ENCODE assay signal across 11 mouse cellular contexts in the genomic region with DNA sequence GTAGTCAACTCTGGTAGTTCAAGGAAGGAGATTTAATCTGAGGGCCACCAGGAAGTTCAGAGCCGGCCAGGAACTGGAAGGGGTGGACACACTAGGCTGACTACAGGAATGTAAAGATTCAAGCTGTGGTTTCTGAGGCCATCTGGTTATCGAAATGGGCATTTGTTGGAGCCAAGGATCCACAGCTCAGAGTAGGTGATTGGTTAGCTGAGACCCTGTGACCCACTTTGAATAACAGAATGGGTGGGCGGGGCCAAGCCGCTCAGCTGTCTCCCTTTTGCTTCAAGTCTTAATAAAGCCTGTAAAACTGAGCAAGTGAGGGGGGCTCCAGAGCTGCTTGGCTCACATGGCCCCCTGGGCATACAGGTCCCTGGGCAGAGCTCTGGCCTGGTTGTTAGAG. TPM values are rescaled to one million over a fixed set of nuclear protein-coding genes. Genes with fewer than 3 reads are reported as not detected.
A peak's percentile ranks its signal among the peaks of the same experiment; 100 is the strongest.
DNase-seq lines count a peak whose midpoint lies in the region; ATAC-seq and TF ChIP-seq lines count a peak whose summit lies in the region.
"Had no signal": no experiment of that assay in that cellular context is flagged by ENCODE, and none has a peak within 500 bp of the region (broad histone marks: within the 10 kb centered on the region; RNA-seq: fewer than 3 reads in every experiment).

No protein-coding gene starts in this region.

- no peaks in the 10 kb centered on the region for H3K4me1 ChIP-seq in hindbrain, embryonic 11.5 days (replicated peaks; ENCODE audit: control insufficient read depth, insufficient read depth, low read length)
- no peaks in the 10 kb centered on the region for H3K4me1 ChIP-seq in hindbrain, embryonic 14.5 days (replicated peaks; ENCODE audit: control insufficient read depth, insufficient read depth, low read length)
- H3K4me1 ChIP-seq in ES-Bruce4 (ENCODE audit: control insufficient read depth, insufficient read depth, low read length), result peaks cover 4% of the 10 kb centered on the region
- no peaks in the 10 kb centered on the region for H3K4me1 ChIP-seq in forebrain, postnatal 0 days (ENCODE audit: insufficient read depth)

- WGBS in hindbrain, embryonic 11.5 days, result 67% methylated on average over 4 of the region's 4 CpGs
- WGBS in hindbrain, embryonic 14.5 days, result 55% methylated on average over 4 of the region's 4 CpGs
- 64% methylated on average over 4 of the region's 4 CpGs for WGBS in forebrain, postnatal 0 days

- no peak for TF ChIP-seq CTCF in ES-Bruce4 (IDR thresholded peaks at IDR 0.05; ENCODE audit: low read depth, low read length)
- TF ChIP-seq CTCF in forebrain, postnatal 0 days (IDR thresholded peaks at IDR 0.05; ENCODE audit: low read depth), result no peak

- H3K27me3 ChIP-seq in hindbrain, embryonic 11.5 days (ENCODE audit: control insufficient read depth, insufficient read depth, low read length), result no peaks in the 10 kb centered on the region
- H3K27me3 ChIP-seq in hindbrain, embryonic 14.5 days (ENCODE audit: control insufficient read depth, insufficient read depth, low read length), result no peaks in the 10 kb centered on the region
- no peaks in the 10 kb centered on the region for H3K27me3 ChIP-seq in ES-Bruce4 (ENCODE audit: control insufficient read depth, insufficient read depth, low read length, poor library complexity, severe bottlenecking)
- no peaks in the 10 kb centered on the region for H3K27me3 ChIP-seq in forebrain, postnatal 0 days (ENCODE audit: insufficient read depth, low read length)

- ATAC-seq in hindbrain, embryonic 11.5 days (ENCODE audit: low FRiP score), result peak; percentile 71
- ATAC-seq in hindbrain, embryonic 14.5 days (ENCODE audit: low FRiP score), result no peak
- ATAC-seq in forebrain, postnatal 0 days, result peak; percentile 51
- ATAC-seq: inflammation-experienced regulatory T-cells, adult 6 months had no signal

- peaks cover 20% of the 10 kb centered on the region for H3K36me3 ChIP-seq in hindbrain, embryonic 11.5 days (ENCODE audit: control insufficient read depth, insufficient read depth, low read length)
- peaks cover 98% of the 10 kb centered on the region for H3K36me3 ChIP-seq in hindbrain, embryonic 14.5 days (replicated peaks; ENCODE audit: control insufficient read depth, insufficient read depth)
- peaks cover 90% of the 10 kb centered on the region for H3K36me3 ChIP-seq in ES-Bruce4 (ENCODE audit: control insufficient read depth, insufficient read depth, low read length, poor library complexity, severe bottlenecking)
- peaks cover 93% of the 10 kb centered on the region for H3K36me3 ChIP-seq in forebrain, postnatal 0 days (ENCODE audit: insufficient read depth)

- H3K9me3 ChIP-seq in hindbrain, embryonic 11.5 days (ENCODE audit: control insufficient read depth, low read length), result no peaks in the 10 kb centered on the region
- no peaks in the 10 kb centered on the region for H3K9me3 ChIP-seq in hindbrain, embryonic 14.5 days (ENCODE audit: control insufficient read depth, low read length)
- no peaks in the 10 kb centered on the region for H3K9me3 ChIP-seq in ES-Bruce4 (replicated peaks; ENCODE audit: control insufficient read depth, insufficient read depth, low read length, poor library complexity, severe bottlenecking)
- H3K9me3 ChIP-seq in forebrain, postnatal 0 days (ENCODE audit: low read length), result no peaks in the 10 kb centered on the region
- H3K9me3 ChIP-seq: G1E had no signal

- peak; percentile 1 for TF ChIP-seq POLR2A in ES-Bruce4 (IDR thresholded peaks at IDR 0.05; ENCODE audit: insufficient read depth, low read length)

- H3K27ac ChIP-seq in hindbrain, embryonic 11.5 days (ENCODE audit: low read depth, low read length), result no peak overlapping the region
- H3K27ac ChIP-seq in hindbrain, embryonic 14.5 days, result no peak overlapping the region
- peak overlapping the region; percentile 42 for H3K27ac ChIP-seq in ES-Bruce4 (ENCODE audit: insufficient read depth, low read length)
- no peak overlapping the region for H3K27ac ChIP-seq in forebrain, postnatal 0 days (ENCODE audit: low read depth, low read length)

- no peak for DNase-seq in hindbrain, embryonic 11.5 days (ENCODE audit: low spot score)
- DNase-seq in hindbrain, embryonic 14.5 days (ENCODE audit: low spot score), result no peak
- DNase-seq in forebrain, postnatal 0 days, result no peak
- DNase-seq in kidney, postnatal 4 days, result peak; percentile 78 to 86
- no peak for DNase-seq in urinary bladder, adult 18-20 months (ENCODE audit: low spot score in 2 of 2)
- no peak for DNase-seq in left cerebral cortex, adult 18-20 months (ENCODE audit: low spot score in 2 of 2)
- no peak for DNase-seq in cerebellum, postnatal 4 days (ENCODE audit: low spot score in 2 of 2)
- DNase-seq: lung, postnatal 4 days had no signal

- H3K4me3 ChIP-seq in hindbrain, embryonic 11.5 days (ENCODE audit: low read depth, low read length), result no peak overlapping the region
- H3K4me3 ChIP-seq in hindbrain, embryonic 14.5 days (replicated peaks; ENCODE audit: low read length), result no peak overlapping the region
- H3K4me3 ChIP-seq in ES-Bruce4 (ENCODE audit: low read depth, low read length), result peak overlapping the region; percentile 11; the same call in 1 of the 2 replicates
- H3K4me3 ChIP-seq in forebrain, postnatal 0 days (ENCODE audit: low read depth, low read length), result no peak overlapping the region

- H3K9ac ChIP-seq in hindbrain, embryonic 11.5 days (ENCODE audit: low read depth, low read length), result no peak overlapping the region
- no peak overlapping the region for H3K9ac ChIP-seq in hindbrain, embryonic 14.5 days
- peak overlapping the region; percentile 27; the same call in 1 of the 2 replicates for H3K9ac ChIP-seq in ES-Bruce4 (ENCODE audit: low read depth, poor library complexity, severe bottlenecking)
- no peak overlapping the region for H3K9ac ChIP-seq in forebrain, postnatal 0 days

- H3K4me2 ChIP-seq in hindbrain, embryonic 11.5 days (replicated peaks; ENCODE audit: low read depth, low read length), result no peak overlapping the region
- no peak overlapping the region for H3K4me2 ChIP-seq in hindbrain, embryonic 14.5 days (replicated peaks)
- no peak overlapping the region for H3K4me2 ChIP-seq in forebrain, postnatal 0 days (ENCODE audit: low read depth)

- no peak for TF ChIP-seq EP300 in ES-Bruce4 (IDR thresholded peaks at IDR 0.05; ENCODE audit: insufficient read depth, low read depth, low read length)

RNA-seq across cellular contexts. Expression of a gene that starts 8.4 kb away (rescaled TPM):
- polyA plus RNA-seq in hindbrain, embryonic 11.5 days (2014; fragmentation: Nextera tagmentation; extraction: Ambion mirVana), result 62.6 and 66.3 TPM in 2 replicates
- polyA plus RNA-seq in hindbrain, embryonic 14.5 days (2014; fragmentation: Nextera tagmentation; extraction: Ambion mirVana), result 42.9 and 53.6 TPM in 2 replicates
- 118 and 133 TPM in 2 replicates for polyA plus RNA-seq in ES-Bruce4 (2011; ENCODE audit: insufficient read depth, insufficient read length, low read depth, missing spikeins)
- total RNA-seq in forebrain, postnatal 0 days (2014; rRNA removed), result 102 and 116 TPM in 2 replicates
- polyA plus RNA-seq in forebrain, postnatal 0 days (2015; fragmentation: Nextera tagmentation; extraction: Ambion mirVana), result 29.3 and 30.8 TPM in 2 replicates
- total RNA-seq in left cerebral cortex, adult 18-20 months (2021), result 100 to 1,000 TPM; 143 to 147 TPM

RNA-seq across cellular contexts. Expression of a gene that starts 9.1 kb away (rescaled TPM):
- 76.1 and 93.9 TPM in 2 replicates for polyA plus RNA-seq in hindbrain, embryonic 11.5 days (2014; fragmentation: Nextera tagmentation; extraction: Ambion mirVana)
- polyA plus RNA-seq in hindbrain, embryonic 14.5 days (2014; fragmentation: Nextera tagmentation; extraction: Ambion mirVana), result 102 and 107 TPM in 2 replicates
- polyA plus RNA-seq in ES-Bruce4 (2011; ENCODE audit: insufficient read depth, insufficient read length, low read depth, missing spikeins), result 138 and 151 TPM in 2 replicates
- total RNA-seq in forebrain, postnatal 0 days (2014; rRNA removed), result 52.2 and 55.5 TPM in 2 replicates
- polyA plus RNA-seq in forebrain, postnatal 0 days (2015; fragmentation: Nextera tagmentation; extraction: Ambion mirVana), result 186 and 202 TPM in 2 replicates
- 100 to 1,000 TPM; 104 to 115 TPM for total RNA-seq in left cerebral cortex, adult 18-20 months (2021)

RNA-seq across cellular contexts. Expression of a gene that starts 13.7 kb away (rescaled TPM):
- polyA plus RNA-seq in hindbrain, embryonic 11.5 days (2014; fragmentation: Nextera tagmentation; extraction: Ambion mirVana), result 152 and 169 TPM in 2 replicates
- 117 and 129 TPM in 2 replicates for polyA plus RNA-seq in hindbrain, embryonic 14.5 days (2014; fragmentation: Nextera tagmentation; extraction: Ambion mirVana)
- polyA plus RNA-seq in ES-Bruce4 (2011; ENCODE audit: insufficient read depth, insufficient read length, low read depth, missing spikeins), result 348 and 382 TPM in 2 replicates
- 170 and 254 TPM in 2 replicates for total RNA-seq in forebrain, postnatal 0 days (2014; rRNA removed)
- 204 and 233 TPM in 2 replicates for polyA plus RNA-seq in forebrain, postnatal 0 days (2015; fragmentation: Nextera tagmentation; extraction: Ambion mirVana)
- 10 to 100 TPM; 87.6 to 89.5 TPM for total RNA-seq in left cerebral cortex, adult 18-20 months (2021)

RNA-seq across cellular contexts. Expression of a gene that starts 13.9 kb away (rescaled TPM):
- polyA plus RNA-seq in hindbrain, embryonic 11.5 days (2014; fragmentation: Nextera tagmentation; extraction: Ambion mirVana), result 1.1 and 1.8 TPM in 2 replicates
- 0.20 TPM in 1 of 2 replicates, not detected in the other for polyA plus RNA-seq in hindbrain, embryonic 14.5 days (2014; fragmentation: Nextera tagmentation; extraction: Ambion mirVana)
- 33.2 and 35.1 TPM in 2 replicates for polyA plus RNA-seq in ES-Bruce4 (2011; ENCODE audit: insufficient read depth, insufficient read length, low read depth, missing spikeins)
- not detected in 2 replicates for total RNA-seq in forebrain, postnatal 0 days (2014; rRNA removed)
- polyA plus RNA-seq in forebrain, postnatal 0 days (2015; fragmentation: Nextera tagmentation; extraction: Ambion mirVana), result 0.33 TPM in 1 of 2 replicates, not detected in the other
- total RNA-seq in left cerebral cortex, adult 18-20 months (2021), result not detected
- polyA plus RNA-seq: inflammation-experienced regulatory T-cells, adult 6 months had no signal

RNA-seq across cellular contexts. Expression of a gene that starts 29.8 kb away (rescaled TPM):
- polyA plus RNA-seq in hindbrain, embryonic 11.5 days (2014; fragmentation: Nextera tagmentation; extraction: Ambion mirVana), result 45.9 and 51.9 TPM in 2 replicates
- 30.8 and 31.0 TPM in 2 replicates for polyA plus RNA-seq in hindbrain, embryonic 14.5 days (2014; fragmentation: Nextera tagmentation; extraction: Ambion mirVana)
- polyA plus RNA-seq in ES-Bruce4 (2011; ENCODE audit: insufficient read depth, insufficient read length, low read depth, missing spikeins), result 42.3 and 43.4 TPM in 2 replicates
- 64.5 and 71.9 TPM in 2 replicates for total RNA-seq in forebrain, postnatal 0 days (2014; rRNA removed)
- polyA plus RNA-seq in forebrain, postnatal 0 days (2015; fragmentation: Nextera tagmentation; extraction: Ambion mirVana), result 16.2 and 20.5 TPM in 2 replicates
- total RNA-seq in left cerebral cortex, adult 18-20 months (2021), result 1 to 10 TPM; 2.7 to 3.1 TPM

Comparison
In these comparisons a context has a peak if more than half of its experiments do, and no peak if none do; other contexts are left out.
1. DNase-seq: peak in kidney, postnatal 4 days (2 of 2); none in hindbrain, embryonic 11.5 days (single experiment), hindbrain, embryonic 14.5 days (single experiment), forebrain, postnatal 0 days (single experiment), urinary bladder, adult 18-20 months (0 of 2), left cerebral cortex, adult 18-20 months (0 of 2) and cerebellum, postnatal 4 days (0 of 2).